Mouse (Mus musculus) midbrain, embryonic 13.5 days (tissue): ENCODE measurements at regions not wholly inside any gene's neighbourhood (a gene's known extent, or its start where the extent isn't known, plus 50 kb on each side); places are given as distances from the start of the nearest gene placed in this dataset.

Experiments used
- ATAC-seq: fragments of 200-750 bp; cut with Nextera tagmentation; 2 replicates; pipeline ENCODE4 v1.8.0; 2017; ENCODE audit warnings: mild to moderate bottlenecking, moderate TSS enrichment, moderate library complexity
- H3K27ac ChIP-seq: fragments of 300-500 bp; sonication (generic); 2 replicates; pipeline ENCODE4 v1.5.1; 2015; ENCODE audit warnings: inconsistent platforms, mild to moderate bottlenecking, moderate library complexity
- H3K27me3 ChIP-seq: fragments of 300-500 bp; sonication (generic); 2 replicates; pipeline ENCODE4 v1.6.1; 2015; ENCODE audit warnings: mild to moderate bottlenecking, inconsistent platforms
- H3K36me3 ChIP-seq: fragments of 300-500 bp; sonication (generic); 2 replicates; pipeline ENCODE4 v1.6.1; 2015; ENCODE audit warnings: mild to moderate bottlenecking, inconsistent platforms
- H3K4me1 ChIP-seq: fragments of 300-500 bp; sonication (generic); replicated peaks from 2 replicates; pipeline ENCODE4 v1.6.1; 2015; ENCODE audit warnings: inconsistent platforms
- H3K4me2 ChIP-seq: fragments of 300-500 bp; sonication (generic); replicated peaks from 2 replicates; pipeline ENCODE4 v1.6.1; 2015; ENCODE audit warnings: moderate library complexity, mild to moderate bottlenecking, inconsistent platforms
- H3K4me3 ChIP-seq: fragments of 300-500 bp; sonication (generic); replicated peaks from 2 replicates; pipeline ENCODE4 v1.5.1; 2015; ENCODE audit warnings: mild to moderate bottlenecking, inconsistent platforms
- H3K9ac ChIP-seq: fragments of 300-500 bp; sonication (generic); replicated peaks from 2 replicates; pipeline ENCODE4 v1.6.1; 2015; ENCODE audit warnings: mild to moderate bottlenecking, inconsistent platforms
- H3K9me3 ChIP-seq: fragments of 300-500 bp; sonication (generic); 2 replicates; pipeline ENCODE4 v1.6.1; 2016; ENCODE audit warnings: mild to moderate bottlenecking, inconsistent platforms
- WGBS: fragments of 180-500 bp; shearing (Covaris S2); methylation state at CpG from one replicate; pipeline ENCODE4 v1.1.7; 2015; 5-methylcytosine and 5-hydroxymethylcytosine counted together

GRCm38 (mm10) chr12:73466484-73466883, 79.7 kb downstream of the Tmem30b start:
- Histone ChIP-seq H3K36me3 (no peaks in the 10 kb centered on the region), H3K4me2 (no peak overlapping the region), H3K9ac (no peak overlapping the region), H3K4me1 (no peaks in the 10 kb centered on the region), H3K27me3 (no peaks in the 10 kb centered on the region), H3K9me3 (no peaks in the 10 kb centered on the region), H3K4me3 (no peak overlapping the region), H3K27ac (no peak overlapping the region)
- 90% methylated on average over 7 of the region's 7 CpGs for WGBS
- ATAC-seq = no peak

DNA sequence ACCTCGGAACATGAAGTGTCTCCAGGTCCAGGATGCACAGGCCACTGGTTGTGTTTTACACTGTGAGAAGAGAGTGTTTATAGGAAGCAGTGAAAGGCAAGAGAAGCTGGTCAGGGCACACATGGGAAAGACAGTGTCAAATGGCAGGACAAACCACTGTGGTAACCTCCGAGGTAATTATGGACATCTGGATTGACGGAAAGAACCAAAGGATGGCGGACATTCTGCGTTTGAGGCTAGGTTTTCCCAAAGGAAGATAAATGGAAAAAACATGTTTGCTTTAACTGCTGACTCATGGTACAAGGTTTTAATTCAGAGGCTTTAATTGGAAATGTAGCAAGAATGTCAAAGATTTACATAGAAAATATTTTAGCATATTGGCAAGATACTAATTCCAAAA, 80.2 kb downstream of the Tmem30b start:
- Histone ChIP-seq H3K9ac (no peak overlapping the region), H3K36me3 (no peaks in the 10 kb centered on the region), H3K9me3 (no peaks in the 10 kb centered on the region), H3K27me3 (no peaks in the 10 kb centered on the region), H3K4me1 (no peaks in the 10 kb centered on the region), H3K4me2 (no peak overlapping the region), H3K4me3 (no peak overlapping the region), H3K27ac (no peak overlapping the region)
- no peak for ATAC-seq
- 87% methylated on average over 5 of the region's 5 CpGs for WGBS

DNA sequence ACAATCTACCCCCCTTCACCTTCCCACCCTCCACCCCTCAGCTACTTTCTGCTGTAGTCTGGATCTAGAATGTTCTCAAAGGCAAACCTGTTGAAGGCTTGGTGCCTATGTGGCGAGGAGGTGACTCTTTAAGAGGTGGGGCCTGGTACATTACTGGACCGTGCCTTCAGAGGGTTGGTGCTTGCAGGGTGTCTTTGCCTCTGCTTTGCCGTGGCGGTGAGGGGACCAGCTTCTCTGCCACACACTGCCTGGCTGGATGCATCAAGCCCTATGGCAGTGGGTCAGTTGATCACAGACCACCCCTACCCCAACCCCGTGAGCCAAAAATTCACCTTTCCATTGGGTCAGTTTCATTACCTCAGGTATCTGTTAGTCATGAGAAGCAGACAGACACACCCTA, 81.9 kb downstream of the Tmem30b start:
- 91% methylated on average over 5 of the region's 5 CpGs for WGBS
- H3K4me2 ChIP-seq = no peak overlapping the region
- H3K4me1 ChIP-seq = peaks cover 5% of the 10 kb centered on the region
- ATAC-seq = no peak
- no peaks in the 10 kb centered on the region for H3K36me3 ChIP-seq
- no peaks in the 10 kb centered on the region for H3K27me3 ChIP-seq
- H3K27ac ChIP-seq = no peak overlapping the region
- no peaks in the 10 kb centered on the region for H3K9me3 ChIP-seq
- H3K9ac ChIP-seq = no peak overlapping the region
- no peak overlapping the region for H3K4me3 ChIP-seq

GRCm38 (mm10) chr12:73462091-73462490, 84.1 kb downstream of the Tmem30b start:
- Histone ChIP-seq H3K9ac (no peak overlapping the region), H3K36me3 (no peaks in the 10 kb centered on the region), H3K4me1 (peaks cover 5% of the 10 kb centered on the region), H3K9me3 (no peaks in the 10 kb centered on the region), H3K27me3 (no peaks in the 10 kb centered on the region), H3K27ac (no peak overlapping the region), H3K4me2 (no peak overlapping the region), H3K4me3 (no peak overlapping the region)
- WGBS = 42% methylated on average over 4 of the region's 5 CpGs
- ATAC-seq = no peak

- 31% methylated on average over 2 of the region's 2 CpGs for WGBS
- Histone ChIP-seq H3K27ac (no peak overlapping the region), H3K4me1 (peaks cover 5% of the 10 kb centered on the region), H3K4me2 (no peak overlapping the region), H3K27me3 (no peaks in the 10 kb centered on the region), H3K4me3 (no peak overlapping the region), H3K9ac (no peak overlapping the region), H3K9me3 (no peaks in the 10 kb centered on the region), H3K36me3 (no peaks in the 10 kb centered on the region)
- ATAC-seq = no peak
These were observed 85.9 kb downstream of the Tmem30b start for GRCm38 (mm10) chr12:73460291-73460761.

GRCm38 (mm10) chr12:73451257-73451656, 94.9 kb downstream of the Tmem30b start:
- no peaks in the 10 kb centered on the region for H3K4me1 ChIP-seq
- H3K4me2 ChIP-seq = no peak overlapping the region
- H3K9ac ChIP-seq = no peak overlapping the region
- H3K36me3 ChIP-seq = no peaks in the 10 kb centered on the region
- H3K27ac ChIP-seq = no peak overlapping the region
- ATAC-seq = no peak
- H3K4me3 ChIP-seq = no peak overlapping the region
- H3K9me3 ChIP-seq = no peaks in the 10 kb centered on the region
- no peaks in the 10 kb centered on the region for H3K27me3 ChIP-seq
- WGBS = 68% methylated on average over 3 of the region's 3 CpGs

DNA sequence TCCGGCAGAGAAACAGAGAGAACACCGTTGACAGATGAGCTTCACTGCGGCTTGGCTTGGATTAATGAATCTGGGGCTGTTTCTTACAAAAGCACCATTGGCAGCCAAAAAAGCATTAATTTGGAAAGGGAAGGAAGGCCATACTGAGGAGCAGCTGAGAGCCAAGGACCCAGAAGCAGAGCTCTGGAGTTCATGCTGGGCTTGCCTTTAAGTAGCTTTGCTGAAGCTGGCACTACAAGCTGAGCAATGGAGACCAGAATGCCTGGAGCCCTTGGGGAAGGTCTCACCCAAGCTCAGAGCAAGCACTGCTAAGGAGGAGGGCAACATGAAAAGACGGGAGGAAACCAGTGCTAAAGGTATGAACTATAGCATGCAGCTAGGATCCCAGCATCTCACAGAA, 95.7 kb downstream of the Tmem30b start:
- Histone ChIP-seq H3K4me2 (no peak overlapping the region), H3K27ac (no peak overlapping the region), H3K9ac (no peak overlapping the region), H3K9me3 (no peaks in the 10 kb centered on the region), H3K4me1 (no peaks in the 10 kb centered on the region), H3K4me3 (no peak overlapping the region), H3K27me3 (no peaks in the 10 kb centered on the region), H3K36me3 (no peaks in the 10 kb centered on the region)
- 81% methylated on average over 4 of the region's 4 CpGs for WGBS
- no peak for ATAC-seq

DNA sequence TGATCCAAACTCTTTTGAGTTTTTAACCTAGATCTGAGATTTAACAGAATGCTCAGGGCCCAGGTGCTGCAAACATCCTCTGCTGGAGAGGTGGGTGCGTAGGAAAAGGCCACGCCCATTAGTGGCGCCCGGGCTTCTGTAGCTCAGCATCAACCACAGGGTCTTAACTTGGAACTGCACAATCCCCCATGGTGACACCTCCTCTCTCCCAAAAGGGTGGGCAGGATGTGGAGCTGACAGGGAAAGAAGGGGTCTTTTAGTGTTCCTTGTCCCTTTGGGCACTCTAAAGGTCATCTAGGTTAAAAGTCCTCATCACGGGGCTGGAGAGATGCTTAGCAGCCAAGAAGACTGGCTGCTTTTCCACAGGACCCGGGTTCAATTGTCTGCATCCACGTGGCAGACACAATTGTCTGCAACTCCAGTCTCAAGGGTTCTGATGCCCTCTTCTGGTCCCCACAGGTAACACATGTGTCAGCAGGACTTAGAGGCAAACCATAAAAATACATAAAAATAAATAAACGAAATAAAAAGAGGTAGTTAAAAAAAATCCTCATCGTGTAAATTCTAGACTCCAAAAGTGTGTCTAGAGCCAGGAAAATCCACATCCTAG, 96.2 kb downstream of the Tmem30b start:
- no peak overlapping the region for H3K4me2 ChIP-seq
- no peak overlapping the region for H3K4me3 ChIP-seq
- H3K9me3 ChIP-seq = no peaks in the 10 kb centered on the region
- 55% methylated on average over 9 of the region's 9 CpGs for WGBS
- H3K27ac ChIP-seq = no peak overlapping the region
- H3K4me1 ChIP-seq = no peaks in the 10 kb centered on the region
- no peaks in the 10 kb centered on the region for H3K27me3 ChIP-seq
- H3K9ac ChIP-seq = no peak overlapping the region
- H3K36me3 ChIP-seq = no peaks in the 10 kb centered on the region
- no peak for ATAC-seq

DNA sequence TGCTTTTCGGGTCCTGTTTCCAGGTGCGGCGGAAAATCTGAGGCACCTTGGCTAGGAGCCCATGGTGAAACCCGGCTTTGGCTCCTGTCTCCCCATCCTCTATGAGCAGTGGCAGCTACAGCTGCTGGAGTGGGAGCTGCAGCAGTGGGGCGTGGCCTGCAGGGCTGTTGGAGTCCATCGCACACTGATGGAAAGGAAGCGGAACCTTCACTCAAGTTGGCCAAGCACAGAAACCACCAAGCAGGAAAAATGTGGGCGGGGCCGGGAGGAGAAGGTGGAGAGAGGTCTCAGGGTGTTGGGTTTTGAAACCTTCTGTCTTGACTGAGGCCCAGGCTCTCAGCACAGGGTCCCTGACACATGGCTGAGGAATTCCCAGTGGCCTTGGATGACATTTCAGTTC, 97.1 kb downstream of the Tmem30b start:
- Histone ChIP-seq H3K9ac (no peak overlapping the region), H3K4me1 (no peaks in the 10 kb centered on the region), H3K4me2 (no peak overlapping the region), H3K27me3 (no peaks in the 10 kb centered on the region), H3K4me3 (no peak overlapping the region), H3K36me3 (no peaks in the 10 kb centered on the region), H3K27ac (no peak overlapping the region), H3K9me3 (no peaks in the 10 kb centered on the region)
- 82% methylated on average over 9 of the region's 9 CpGs for WGBS
- ATAC-seq = no peak

- no peaks in the 10 kb centered on the region for H3K9me3 ChIP-seq
- no peak overlapping the region for H3K9ac ChIP-seq
- H3K4me3 ChIP-seq = no peak overlapping the region
- no peaks in the 10 kb centered on the region for H3K27me3 ChIP-seq
- no peak overlapping the region for H3K27ac ChIP-seq
- ATAC-seq = no peak
- WGBS = 55% methylated on average over 10 of the region's 10 CpGs
- H3K4me1 ChIP-seq = no peaks in the 10 kb centered on the region
- H3K4me2 ChIP-seq = no peak overlapping the region
- H3K36me3 ChIP-seq = no peaks in the 10 kb centered on the region
These were observed 97.7 kb downstream of the Tmem30b start for GRCm38 (mm10) chr12:73448388-73448965.

- Histone ChIP-seq H3K4me3 (no peak overlapping the region), H3K9ac (no peak overlapping the region), H3K27ac (no peak overlapping the region), H3K4me2 (no peak overlapping the region), H3K36me3 (no peaks in the 10 kb centered on the region), H3K9me3 (no peaks in the 10 kb centered on the region), H3K4me1 (no peaks in the 10 kb centered on the region), H3K27me3 (no peaks in the 10 kb centered on the region)
- 89% methylated on average over 6 of the region's 6 CpGs for WGBS
- no peak for ATAC-seq
These were observed 99.0 kb downstream of the Tmem30b start for GRCm38 (mm10) chr12:73447172-73447571.

GRCm38 (mm10) chr12:73446148-73446547, 100.0 kb downstream of the Tmem30b start:
- Histone ChIP-seq H3K27ac (no peak overlapping the region), H3K9me3 (no peaks in the 10 kb centered on the region), H3K4me1 (no peaks in the 10 kb centered on the region), H3K9ac (no peak overlapping the region), H3K4me3 (no peak overlapping the region), H3K36me3 (no peaks in the 10 kb centered on the region), H3K4me2 (no peak overlapping the region), H3K27me3 (no peaks in the 10 kb centered on the region)
- 90% methylated on average over 7 of the region's 7 CpGs for WGBS
- no peak for ATAC-seq

DNA sequence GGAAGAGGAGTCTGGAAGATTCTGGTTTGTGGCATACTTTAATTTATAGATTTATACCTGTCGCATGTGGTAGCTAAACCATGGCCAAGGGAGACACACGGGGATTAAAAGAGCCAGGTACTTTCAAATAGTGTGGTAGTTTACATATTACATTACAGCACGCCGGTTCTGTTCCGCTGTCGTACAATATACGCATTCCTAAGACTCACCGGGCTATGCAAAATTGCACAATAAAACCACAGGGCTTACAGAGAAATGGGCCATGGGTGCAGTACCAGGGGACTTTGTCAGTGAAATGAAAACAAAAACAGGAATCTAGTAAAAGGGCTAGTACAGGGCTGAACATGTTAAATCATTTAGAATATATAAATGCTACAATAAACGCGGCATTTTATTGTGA, 100.6 kb downstream of the Tmem30b start:
- Histone ChIP-seq H3K27me3 (no peaks in the 10 kb centered on the region), H3K4me2 (no peak overlapping the region), H3K27ac (no peak overlapping the region), H3K4me1 (no peaks in the 10 kb centered on the region), H3K36me3 (no peaks in the 10 kb centered on the region), H3K4me3 (no peak overlapping the region), H3K9ac (no peak overlapping the region), H3K9me3 (no peaks in the 10 kb centered on the region)
- ATAC-seq = no peak
- 85% methylated on average over 10 of the region's 10 CpGs for WGBS
